Mouse (Mus musculus): ENCODE data around the gene Lrtm1. TPM values are rescaled to one million over a fixed set of nuclear protein-coding genes. Genes with fewer than 3 reads are reported as not detected.

Lrtm1 gene
- 0.07 and 0.33 TPM in 2 replicates for polyA plus RNA-seq (2015; fragmentation: Nextera tagmentation; extraction: Ambion mirVana)

DNA sequence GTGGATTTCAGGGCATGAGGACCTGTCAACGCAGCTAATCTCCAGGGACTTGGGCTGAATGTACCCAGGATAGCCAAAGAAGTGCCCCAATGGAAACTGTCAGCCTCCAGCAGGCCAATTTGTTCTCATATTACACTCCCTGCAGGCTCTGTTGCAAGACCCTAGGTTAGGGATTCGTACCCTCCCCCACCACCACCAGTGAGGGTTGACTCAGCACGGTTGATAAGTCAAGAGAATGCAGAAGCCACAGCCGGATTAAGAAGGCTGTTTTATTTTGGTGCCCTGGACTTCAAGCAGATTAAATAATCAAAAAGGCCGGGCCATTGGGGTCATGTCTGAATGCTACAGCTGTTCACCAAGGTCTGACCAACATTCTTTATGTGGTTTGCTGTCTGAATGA lies at the start of gene Lrtm1:
Lrtm1 (plus strand) TSS at position 326 of the 400 bp plus-strand sequence.
- H3K27ac ChIP-seq (ENCODE audit: low read length): no peak within 1 kb of the TSS
- 13% methylated on average over 5 of the region's 5 CpGs for WGBS
- H3K9ac ChIP-seq (replicated peaks; ENCODE audit: low read depth, low read length): no peak within 1 kb of the TSS
- H3K4me3 ChIP-seq (replicated peaks; ENCODE audit: low read length): no peak within 1 kb of the TSS
- no peak within 1 kb of the TSS for H3K4me2 ChIP-seq (ENCODE audit: low read length)
- H3K27me3 ChIP-seq (replicated peaks; ENCODE audit: control insufficient read depth, insufficient read depth, low read length): no peaks in the 10 kb centered on the region
- no peaks in the 10 kb centered on the region for H3K9me3 ChIP-seq (ENCODE audit: control insufficient read depth, low read length)
- ATAC-seq: no peak
- H3K4me1 ChIP-seq (replicated peaks; ENCODE audit: control insufficient read depth, insufficient read depth, low read length): no peaks in the 10 kb centered on the region
- H3K36me3 ChIP-seq (ENCODE audit: control insufficient read depth, insufficient read depth): no peaks in the 10 kb centered on the region

DNA sequence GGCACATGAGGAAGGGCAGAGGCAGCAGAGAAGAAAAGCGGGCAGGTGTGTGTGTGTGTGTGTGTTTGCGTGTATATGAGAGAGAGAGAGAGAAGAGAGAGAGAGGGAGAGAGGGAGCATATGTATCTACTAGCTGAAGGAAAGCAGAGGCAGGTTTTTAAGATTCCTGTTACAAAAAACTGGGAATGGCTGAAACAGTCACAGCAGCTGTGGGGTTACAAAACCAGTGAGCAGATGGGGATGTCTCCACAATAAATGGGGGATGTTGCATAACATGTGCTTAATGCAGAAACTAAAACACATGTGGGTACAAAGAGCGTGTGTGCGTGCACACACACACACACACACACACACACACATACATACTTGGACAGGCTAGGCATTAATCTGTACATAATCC lies 48.8 kb upstream of the Lrtm1 start:
- 77% methylated on average over 4 of the region's 4 CpGs for WGBS
- no peak overlapping the region for H3K4me3 ChIP-seq (replicated peaks; ENCODE audit: low read length)

DNA sequence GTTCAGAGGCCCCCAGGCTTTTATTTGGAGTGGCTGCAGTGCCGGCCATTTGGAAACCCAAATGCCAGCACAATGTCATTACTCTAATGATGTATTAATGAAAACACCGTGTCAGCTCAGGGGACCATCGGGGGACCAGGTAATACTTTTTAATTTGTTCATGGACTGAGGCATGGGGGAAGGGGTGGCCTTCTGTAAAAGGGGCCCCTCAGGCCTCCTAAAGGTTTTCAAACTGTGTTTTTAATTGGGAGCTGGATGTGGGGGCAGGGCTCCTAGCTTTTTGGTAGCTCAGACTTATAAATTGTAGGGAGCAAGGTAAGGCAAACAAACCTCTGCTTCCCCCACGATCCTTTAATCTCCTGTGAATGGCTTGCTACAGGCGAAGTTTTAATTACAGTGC lies 45.4 kb upstream of the Lrtm1 start:
- WGBS: 5% methylated on average over 5 of the region's 5 CpGs
- H3K4me2 ChIP-seq (ENCODE audit: low read length): no peak overlapping the region
- no peaks in the 10 kb centered on the region for H3K36me3 ChIP-seq (ENCODE audit: control insufficient read depth, insufficient read depth)
- no peaks in the 10 kb centered on the region for H3K4me1 ChIP-seq (replicated peaks; ENCODE audit: control insufficient read depth, insufficient read depth, low read length)
- no peaks in the 10 kb centered on the region for H3K9me3 ChIP-seq (ENCODE audit: control insufficient read depth, low read length)
- H3K27me3 ChIP-seq (replicated peaks; ENCODE audit: control insufficient read depth, insufficient read depth, low read length): no peaks in the 10 kb centered on the region
- no peak overlapping the region for H3K9ac ChIP-seq (replicated peaks; ENCODE audit: low read depth, low read length)
- no peak for ATAC-seq
- H3K27ac ChIP-seq (ENCODE audit: low read length): no peak overlapping the region
- H3K4me3 ChIP-seq (replicated peaks; ENCODE audit: low read length): no peak overlapping the region

More for the DNA sequence above, 48.8 kb upstream of the Lrtm1 start:
- no peaks in the 10 kb centered on the region for H3K27me3 ChIP-seq (replicated peaks; ENCODE audit: control insufficient read depth, insufficient read depth, low read length)
- H3K27ac ChIP-seq (ENCODE audit: low read length): no peak overlapping the region
- no peak overlapping the region for H3K9ac ChIP-seq (replicated peaks; ENCODE audit: low read depth, low read length)
- no peak for ATAC-seq
- no peaks in the 10 kb centered on the region for H3K4me1 ChIP-seq (replicated peaks; ENCODE audit: control insufficient read depth, insufficient read depth, low read length)
- H3K36me3 ChIP-seq (ENCODE audit: control insufficient read depth, insufficient read depth): no peaks in the 10 kb centered on the region
- no peak overlapping the region for H3K4me2 ChIP-seq (ENCODE audit: low read length)
- no peaks in the 10 kb centered on the region for H3K9me3 ChIP-seq (ENCODE audit: control insufficient read depth, low read length)

DNA sequence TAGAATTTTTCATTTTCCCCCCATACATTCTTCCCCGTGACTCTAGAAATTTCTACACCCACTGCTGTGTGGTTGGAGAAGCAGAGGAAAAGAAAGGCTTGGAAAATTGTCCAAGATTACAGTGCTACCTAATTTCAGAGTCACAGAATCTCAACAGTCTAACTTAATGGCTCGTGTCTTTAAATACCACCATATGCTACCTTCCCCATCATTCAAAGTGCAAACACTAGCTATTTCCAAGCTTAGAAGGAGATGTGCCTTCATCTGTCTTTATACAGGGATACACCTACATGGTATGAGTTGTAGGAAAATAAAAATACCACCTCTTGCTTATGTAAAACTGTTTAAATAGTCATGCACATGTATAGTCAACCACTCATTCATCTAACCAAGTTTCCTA lies 38.8 kb upstream of the Lrtm1 start:
- Histone ChIP-seq H3K9ac (replicated peaks; ENCODE audit: low read depth, low read length) (no peak overlapping the region), H3K36me3 (ENCODE audit: control insufficient read depth, insufficient read depth) (no peaks in the 10 kb centered on the region), H3K4me1 (replicated peaks; ENCODE audit: control insufficient read depth, insufficient read depth, low read length) (no peaks in the 10 kb centered on the region; the same call in 1 of the 2 replicates), H3K4me2 (ENCODE audit: low read length) (no peak overlapping the region), H3K27me3 (replicated peaks; ENCODE audit: control insufficient read depth, insufficient read depth, low read length) (no peaks in the 10 kb centered on the region), H3K9me3 (ENCODE audit: control insufficient read depth, low read length) (no peaks in the 10 kb centered on the region), H3K27ac (ENCODE audit: low read length) (no peak overlapping the region), H3K4me3 (replicated peaks; ENCODE audit: low read length) (no peak overlapping the region)
- no peak for ATAC-seq
- 77% methylated on average over 2 of the region's 2 CpGs for WGBS

- Histone ChIP-seq H3K27ac (ENCODE audit: low read length) (no peak overlapping the region), H3K9ac (replicated peaks; ENCODE audit: low read depth, low read length) (no peak overlapping the region), H3K4me1 (replicated peaks; ENCODE audit: control insufficient read depth, insufficient read depth, low read length) (no peaks in the 10 kb centered on the region; the same call in 1 of the 2 replicates), H3K9me3 (ENCODE audit: control insufficient read depth, low read length) (no peaks in the 10 kb centered on the region), H3K27me3 (replicated peaks; ENCODE audit: control insufficient read depth, insufficient read depth, low read length) (no peaks in the 10 kb centered on the region), H3K4me2 (ENCODE audit: low read length) (no peak overlapping the region), H3K4me3 (replicated peaks; ENCODE audit: low read length) (no peak overlapping the region), H3K36me3 (ENCODE audit: control insufficient read depth, insufficient read depth) (no peaks in the 10 kb centered on the region)
- ATAC-seq: no peak
- 23% methylated on average over 3 of the region's 3 CpGs for WGBS
Observed at GRCm38 (mm10) chr14:28980482-28980881, 37.5 kb upstream of the Lrtm1 start.

DNA sequence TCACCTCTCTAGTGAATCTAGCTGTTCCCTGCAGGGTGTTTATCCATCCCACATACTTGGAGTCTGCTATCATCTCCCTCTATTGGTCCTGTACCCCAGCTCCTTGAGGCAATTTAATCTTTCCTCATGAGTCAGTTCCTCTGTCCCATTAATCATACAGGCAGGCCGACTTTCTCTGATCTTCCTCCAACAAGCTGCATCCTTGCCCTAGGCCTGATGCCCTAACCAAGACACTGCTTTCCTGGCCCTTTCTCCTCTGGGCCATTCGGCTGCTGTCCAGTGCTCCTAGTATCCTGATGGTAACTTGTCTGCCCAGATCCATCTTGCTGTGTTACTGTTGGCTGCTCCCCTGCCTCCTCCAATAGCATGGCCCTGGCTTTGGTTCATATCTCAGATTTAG lies 33.7 kb upstream of the Lrtm1 start:
- H3K4me2 ChIP-seq (ENCODE audit: low read length): no peak overlapping the region
- H3K9me3 ChIP-seq (ENCODE audit: control insufficient read depth, low read length): no peaks in the 10 kb centered on the region
- no peak for ATAC-seq
- H3K27me3 ChIP-seq (replicated peaks; ENCODE audit: control insufficient read depth, insufficient read depth, low read length): no peaks in the 10 kb centered on the region
- no peak overlapping the region for H3K27ac ChIP-seq (ENCODE audit: low read length)
- no peak overlapping the region for H3K9ac ChIP-seq (replicated peaks; ENCODE audit: low read depth, low read length)
- WGBS: 85% methylated on average over 2 of the region's 2 CpGs
- no peaks in the 10 kb centered on the region; the same call in 1 of the 2 replicates for H3K4me1 ChIP-seq (replicated peaks; ENCODE audit: control insufficient read depth, insufficient read depth, low read length)
- H3K4me3 ChIP-seq (replicated peaks; ENCODE audit: low read length): no peak overlapping the region
- no peaks in the 10 kb centered on the region for H3K36me3 ChIP-seq (ENCODE audit: control insufficient read depth, insufficient read depth)

DNA sequence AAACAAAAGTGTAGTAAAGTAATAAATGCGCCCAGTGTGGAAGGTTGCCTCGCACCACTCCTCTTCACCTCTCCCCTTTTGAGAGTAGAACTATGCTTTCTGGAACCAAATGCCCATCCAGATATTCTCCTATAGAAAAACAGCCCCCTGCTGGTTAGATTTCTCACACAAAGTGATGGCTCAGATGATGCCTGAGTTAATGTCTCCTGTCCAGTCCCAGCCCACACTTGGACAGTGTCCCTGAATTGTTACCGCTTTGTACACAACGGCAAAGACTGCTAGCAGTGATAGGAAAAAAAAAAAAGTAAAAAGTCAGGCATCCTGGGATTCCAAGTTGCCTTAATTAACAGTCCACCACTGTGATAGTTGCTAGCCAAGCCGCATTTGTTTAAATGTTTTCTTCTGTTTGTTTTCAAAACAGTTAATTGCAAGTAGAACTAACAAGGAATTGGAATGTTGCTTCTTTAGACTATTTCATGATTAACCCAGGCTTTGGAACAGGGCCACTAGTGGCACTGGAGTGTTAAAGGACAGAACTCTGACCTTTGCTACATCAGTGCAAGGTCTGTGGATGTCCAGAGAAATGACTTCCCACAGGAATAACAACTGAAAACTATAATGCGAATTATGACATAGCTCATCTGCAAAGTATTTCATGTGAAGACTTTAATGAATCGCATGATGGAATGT lies 29.7 kb upstream of the Lrtm1 start:
- H3K9me3 ChIP-seq (ENCODE audit: control insufficient read depth, low read length): no peaks in the 10 kb centered on the region
- H3K4me2 ChIP-seq (ENCODE audit: low read length): no peak overlapping the region
- ATAC-seq: no peak
- H3K36me3 ChIP-seq (ENCODE audit: control insufficient read depth, insufficient read depth): no peaks in the 10 kb centered on the region
- no peaks in the 10 kb centered on the region for H3K27me3 ChIP-seq (replicated peaks; ENCODE audit: control insufficient read depth, insufficient read depth, low read length)
- H3K27ac ChIP-seq (ENCODE audit: low read length): no peak overlapping the region
- no peak overlapping the region for H3K4me3 ChIP-seq (replicated peaks; ENCODE audit: low read length)
- no peaks in the 10 kb centered on the region for H3K4me1 ChIP-seq (replicated peaks; ENCODE audit: control insufficient read depth, insufficient read depth, low read length)
- no peak overlapping the region for H3K9ac ChIP-seq (replicated peaks; ENCODE audit: low read depth, low read length)
- WGBS: 83% methylated on average over 7 of the region's 7 CpGs

GRCm38 (mm10) chr14:28996569-28996968 lies 21.4 kb upstream of the Lrtm1 start:
- Histone ChIP-seq H3K4me2 (ENCODE audit: low read length) (no peak overlapping the region), H3K4me1 (replicated peaks; ENCODE audit: control insufficient read depth, insufficient read depth, low read length) (no peaks in the 10 kb centered on the region), H3K27me3 (replicated peaks; ENCODE audit: control insufficient read depth, insufficient read depth, low read length) (no peaks in the 10 kb centered on the region), H3K27ac (ENCODE audit: low read length) (no peak overlapping the region), H3K9me3 (ENCODE audit: control insufficient read depth, low read length) (no peaks in the 10 kb centered on the region), H3K4me3 (replicated peaks; ENCODE audit: low read length) (no peak overlapping the region), H3K9ac (replicated peaks; ENCODE audit: low read depth, low read length) (no peak overlapping the region), H3K36me3 (ENCODE audit: control insufficient read depth, insufficient read depth) (no peaks in the 10 kb centered on the region)
- ATAC-seq: no peak
- WGBS: 96% methylated on average over 3 of the region's 3 CpGs

DNA sequence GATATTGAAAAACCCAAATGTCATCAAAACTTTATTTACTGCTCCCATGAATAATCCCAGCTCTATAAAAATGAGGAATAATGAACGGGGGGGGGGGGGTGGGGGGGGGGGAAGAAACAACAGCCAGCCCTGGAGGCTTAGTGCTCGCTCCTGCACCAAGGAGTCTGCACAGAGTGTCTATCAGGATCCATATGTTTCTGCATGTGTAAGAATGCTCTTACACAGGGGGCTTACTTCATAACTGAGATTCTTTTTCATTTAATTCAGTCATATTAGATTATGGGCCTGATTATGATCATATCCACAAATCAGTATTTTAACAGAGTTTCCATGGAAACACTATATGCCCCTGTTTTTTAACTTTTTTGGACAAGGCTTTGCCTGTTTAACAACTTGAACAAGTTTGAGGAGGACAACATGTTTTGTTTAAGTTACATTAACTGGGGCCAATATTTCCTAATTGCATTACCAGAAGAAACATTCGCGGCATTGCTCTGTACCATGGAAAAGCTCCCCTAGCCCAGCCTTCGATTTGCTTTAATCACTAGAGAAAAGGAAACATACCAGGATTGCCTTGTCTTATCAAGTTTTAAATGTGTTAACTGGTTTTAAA lies 12.7 kb upstream of the Lrtm1 start:
- no peak overlapping the region for H3K27ac ChIP-seq (ENCODE audit: low read length)
- H3K36me3 ChIP-seq (ENCODE audit: control insufficient read depth, insufficient read depth): no peaks in the 10 kb centered on the region
- H3K9ac ChIP-seq (replicated peaks; ENCODE audit: low read depth, low read length): no peak overlapping the region
- WGBS: 89% methylated on average over 5 of the region's 5 CpGs
- ATAC-seq: no peak
- H3K4me3 ChIP-seq (replicated peaks; ENCODE audit: low read length): no peak overlapping the region
- H3K9me3 ChIP-seq (ENCODE audit: control insufficient read depth, low read length): no peaks in the 10 kb centered on the region
- 0 out of 2 replicates have a peak, but pooled peaks cover 2% of the 10 kb centered on the region for H3K4me1 ChIP-seq (replicated peaks; ENCODE audit: control insufficient read depth, insufficient read depth, low read length)
- H3K4me2 ChIP-seq (ENCODE audit: low read length): no peak overlapping the region
- no peaks in the 10 kb centered on the region for H3K27me3 ChIP-seq (replicated peaks; ENCODE audit: control insufficient read depth, insufficient read depth, low read length)
